Mouse (Mus musculus) kidney, embryonic 16.5 days (tissue): ENCODE data around the gene Avp. TPM values are rescaled to one million over a fixed set of nuclear protein-coding genes. Genes with fewer than 3 reads are reported as not detected.

ENCODE experiments used
- ATAC-seq: fragments of 200-750 bp; cut with Nextera tagmentation; 2 replicates; pipeline ENCODE4 v1.8.0; 2017; ENCODE audit warnings: moderate TSS enrichment; ENCODE audit not compliant: low FRiP score, low TSS enrichment
- H3K27ac ChIP-seq: fragments of 300-500 bp; sonication (generic); 2 replicates; pipeline ENCODE4 v1.5.1; 2014; ENCODE audit warnings: low read length
- H3K27me3 ChIP-seq: fragments of 300-500 bp; sonication (generic); 2 replicates; pipeline ENCODE4 v1.6.1; 2014; ENCODE audit warnings: low read length, control low read depth, mixed read lengths; ENCODE audit not compliant: insufficient read depth
- H3K36me3 ChIP-seq: fragments of 300-500 bp; sonication (generic); 2 replicates; pipeline ENCODE4 v1.6.1; 2014; ENCODE audit warnings: low read length, control low read depth, mixed read lengths; ENCODE audit not compliant: insufficient read depth
- H3K4me1 ChIP-seq: fragments of 300-500 bp; sonication (generic); 2 replicates; pipeline ENCODE4 v1.6.1; 2014; ENCODE audit warnings: low read length, control low read depth, mixed read lengths; ENCODE audit not compliant: insufficient read depth
- H3K4me2 ChIP-seq: fragments of 300-500 bp; sonication (generic); replicated peaks from 2 replicates; pipeline ENCODE4 v1.6.1; 2014; ENCODE audit warnings: low read depth, low read length
- H3K4me3 ChIP-seq: fragments of 300-500 bp; sonication (generic); 2 replicates; pipeline ENCODE4 v1.5.1; 2014; ENCODE audit warnings: mild to moderate bottlenecking, low read length
- H3K9ac ChIP-seq: fragments of 300-500 bp; sonication (generic); replicated peaks from 2 replicates; pipeline ENCODE4 v1.6.1; 2014; ENCODE audit warnings: low read length
- H3K9me3 ChIP-seq: fragments of 300-500 bp; sonication (generic); 2 replicates; pipeline ENCODE4 v1.6.1; 2016; ENCODE audit warnings: low read length, control low read depth
- WGBS: fragments of 180-500 bp; shearing (Covaris S2); extraction: QIAGEN DNeasy Blood & Tissue Kit; methylation state at CpG from one replicate; pipeline ENCODE4 v1.1.7; 2014; 5-methylcytosine and 5-hydroxymethylcytosine counted together
- polyA plus RNA-seq: library from polyadenylated mRNA; unstranded; fragments of >200 nt; fragmentation: Nextera tagmentation; extraction: Ambion mirVana; gene quantifications from 2 replicates; pipeline ENCODE4 v1.2.1, GENCODE M21; 2015

Gene Avp
- polyA plus RNA-seq, result not detected in 2 replicates

DNA sequence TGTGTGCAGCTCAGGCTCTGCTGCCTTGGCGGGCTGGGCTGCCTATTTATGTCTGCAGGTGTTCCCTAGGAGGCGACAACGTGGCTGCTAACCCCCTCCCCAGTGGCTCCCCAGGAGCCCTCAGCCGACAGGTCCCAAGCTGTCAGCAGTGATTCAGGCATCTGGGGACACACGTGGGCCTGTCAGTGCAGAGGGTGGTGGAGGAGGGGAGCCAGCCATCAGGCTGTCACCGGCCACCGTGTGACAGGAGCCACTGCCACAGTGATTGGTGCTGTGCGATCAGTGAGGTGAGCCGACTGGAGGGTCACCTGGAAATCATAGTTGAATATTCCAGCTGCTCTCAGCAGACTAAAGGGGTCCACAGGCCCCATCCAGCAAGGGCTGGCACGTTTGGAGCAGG, at the start of gene Avp:
Avp (minus strand) TSS at position 3 of the 400 bp plus-strand sequence.
- no peak within 1 kb of the TSS for H3K9ac ChIP-seq
- H3K36me3 ChIP-seq, result no peaks in the 10 kb centered on the region
- WGBS, result 37% methylated on average over 10 of the region's 10 CpGs
- H3K27ac ChIP-seq, result no peak within 1 kb of the TSS
- ATAC-seq, result no peak
- peaks cover 51% of the 10 kb centered on the region for H3K27me3 ChIP-seq
- no peak within 1 kb of the TSS for H3K4me3 ChIP-seq
- H3K9me3 ChIP-seq, result no peaks in the 10 kb centered on the region
- no peak within 1 kb of the TSS for H3K4me2 ChIP-seq
- H3K4me1 ChIP-seq, result peaks cover 11% of the 10 kb centered on the region

DNA sequence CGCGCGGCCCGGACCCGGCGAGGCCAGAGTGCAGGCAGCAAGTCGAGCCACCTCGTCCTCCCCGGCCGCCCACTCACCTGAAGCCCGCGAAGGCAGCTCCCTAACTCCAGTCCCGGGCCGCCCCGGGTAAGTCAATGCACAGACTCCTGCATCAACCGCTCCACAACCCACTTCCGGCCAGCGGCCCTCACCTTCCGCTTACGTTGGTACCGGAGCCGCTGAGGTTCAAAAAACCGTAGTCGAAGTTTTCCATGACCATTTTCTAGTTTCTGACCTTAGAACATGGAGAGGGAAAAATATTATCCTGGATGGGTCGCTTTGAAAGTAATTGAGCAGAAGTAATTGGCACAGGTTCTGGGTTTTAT, 47.5 kb upstream of the Avp start, which contains the start of the genes Fastkd5 and Ubox5:
Fastkd5 (minus strand) TSS at position 189 of the 365 bp plus-strand sequence.
Ubox5 (minus strand) TSS at position 200 of the 365 bp plus-strand sequence.
- ATAC-seq, result peak; percentile 85
- Histone ChIP-seq H3K27ac (peak within 1 kb of the TSS; percentile 48), H3K27me3 (peaks cover 7% of the 10 kb centered on the region; the same call in 1 of the 2 replicates), H3K4me1 (peaks cover 21% of the 10 kb centered on the region), H3K36me3 (peaks cover 15% of the 10 kb centered on the region), H3K4me3 (peak within 1 kb of the TSS; percentile 97), H3K9me3 (no peaks in the 10 kb centered on the region), H3K9ac (peak within 1 kb of the TSS; percentile 89), H3K4me2 (peak within 1 kb of the TSS; percentile 88)
- 0% methylated on average over 25 of the region's 25 CpGs for WGBS

DNA sequence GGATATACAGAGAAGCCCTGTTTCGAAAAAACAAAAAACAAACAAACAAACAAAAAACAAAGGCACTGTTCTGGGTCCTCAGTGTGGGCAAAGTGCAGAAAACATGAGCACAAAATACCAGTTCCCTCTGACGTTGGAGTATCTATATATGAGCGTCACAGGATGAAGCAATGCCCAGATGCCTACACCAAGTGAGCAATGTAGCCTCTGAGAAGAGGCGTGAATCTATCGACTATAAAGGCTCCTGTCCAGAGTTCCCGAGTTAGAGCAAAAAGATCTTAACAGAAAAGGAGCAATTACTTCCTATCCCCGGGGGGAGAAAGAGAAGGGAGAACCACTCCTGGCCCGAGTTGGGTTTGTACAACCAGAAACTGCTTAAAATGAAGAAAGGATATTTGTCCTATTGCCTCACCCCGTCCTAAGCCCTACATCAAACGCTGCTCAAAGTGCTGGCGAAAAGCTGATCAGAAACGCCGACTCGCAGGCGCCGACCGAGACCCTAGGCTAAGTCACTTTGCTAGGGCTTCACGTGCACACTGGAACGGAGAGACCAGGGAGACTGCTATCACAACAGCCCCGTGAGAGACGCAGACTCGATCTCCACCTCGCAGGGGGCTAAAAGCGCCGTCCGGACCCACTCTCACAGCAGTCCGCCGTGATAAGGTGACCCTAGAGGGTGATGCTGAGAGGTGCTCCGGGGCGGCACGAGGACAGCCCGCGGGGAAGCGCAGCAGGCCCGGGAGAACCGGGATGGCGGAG, 46.9 kb upstream of the Avp start:
- peak overlapping the region; percentile 88 for H3K4me2 ChIP-seq
- WGBS, result 2% methylated on average over 37 of the region's 37 CpGs
- peak overlapping the region; percentile 48 for H3K27ac ChIP-seq
- peak overlapping the region; percentile 97 for H3K4me3 ChIP-seq
- H3K36me3 ChIP-seq, result peaks cover 15% of the 10 kb centered on the region
- peak; percentile 55 for ATAC-seq
- peaks cover 7% of the 10 kb centered on the region; the same call in 1 of the 2 replicates for H3K27me3 ChIP-seq
- no peaks in the 10 kb centered on the region for H3K9me3 ChIP-seq
- H3K4me1 ChIP-seq, result peaks cover 16% of the 10 kb centered on the region
- H3K9ac ChIP-seq, result peak overlapping the region; percentile 89

DNA sequence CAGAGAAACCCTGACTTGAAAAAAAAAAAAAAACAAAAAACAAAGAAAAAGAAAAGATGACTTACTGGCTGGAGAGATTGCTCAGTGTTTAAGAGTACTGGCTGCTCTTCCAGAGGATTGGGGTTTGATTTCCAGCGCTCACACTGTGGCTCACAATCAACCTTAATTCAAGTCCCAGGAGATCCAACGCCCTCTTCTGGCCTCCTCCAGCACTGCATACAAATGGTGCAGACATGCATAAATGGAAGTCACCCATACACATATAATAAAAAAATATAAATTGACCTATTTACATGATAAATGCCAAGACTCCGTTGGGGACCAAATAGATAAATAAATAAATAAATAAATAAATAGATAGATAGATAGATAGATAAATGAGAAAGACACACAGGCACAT, 46.1 kb upstream of the Avp start:
- Histone ChIP-seq H3K36me3 (peaks cover 17% of the 10 kb centered on the region), H3K4me1 (peaks cover 11% of the 10 kb centered on the region), H3K4me2 (peak overlapping the region; percentile 88), H3K27me3 (no peaks in the 10 kb centered on the region), H3K4me3 (no peak overlapping the region; the same call in 1 of the 2 replicates), H3K9me3 (no peaks in the 10 kb centered on the region), H3K27ac (no peak overlapping the region), H3K9ac (no peak overlapping the region)
- 64% methylated on average over 3 of the region's 3 CpGs for WGBS
- ATAC-seq, result no peak

GRCm38 (mm10) chr2:130618972-130619371, 36.6 kb upstream of the Avp start:
- Histone ChIP-seq H3K4me1 (no peaks in the 10 kb centered on the region), H3K36me3 (peaks cover 34% of the 10 kb centered on the region), H3K27me3 (no peaks in the 10 kb centered on the region), H3K9me3 (no peaks in the 10 kb centered on the region), H3K9ac (no peak overlapping the region), H3K4me2 (no peak overlapping the region), H3K4me3 (no peak overlapping the region), H3K27ac (no peak overlapping the region)
- WGBS, result 91% methylated on average over 7 of the region's 7 CpGs
- ATAC-seq, result no peak

GRCm38 (mm10) chr2:130613091-130613490, 30.7 kb upstream of the Avp start:
- no peaks in the 10 kb centered on the region for H3K27me3 ChIP-seq
- peaks cover 26% of the 10 kb centered on the region for H3K36me3 ChIP-seq
- no peaks in the 10 kb centered on the region for H3K4me1 ChIP-seq
- ATAC-seq, result no peak
- no peaks in the 10 kb centered on the region for H3K9me3 ChIP-seq
- no peak overlapping the region for H3K4me2 ChIP-seq
- no peak overlapping the region for H3K9ac ChIP-seq
- 71% methylated on average over 3 of the region's 3 CpGs for WGBS
- no peak overlapping the region for H3K27ac ChIP-seq
- H3K4me3 ChIP-seq, result no peak overlapping the region

DNA sequence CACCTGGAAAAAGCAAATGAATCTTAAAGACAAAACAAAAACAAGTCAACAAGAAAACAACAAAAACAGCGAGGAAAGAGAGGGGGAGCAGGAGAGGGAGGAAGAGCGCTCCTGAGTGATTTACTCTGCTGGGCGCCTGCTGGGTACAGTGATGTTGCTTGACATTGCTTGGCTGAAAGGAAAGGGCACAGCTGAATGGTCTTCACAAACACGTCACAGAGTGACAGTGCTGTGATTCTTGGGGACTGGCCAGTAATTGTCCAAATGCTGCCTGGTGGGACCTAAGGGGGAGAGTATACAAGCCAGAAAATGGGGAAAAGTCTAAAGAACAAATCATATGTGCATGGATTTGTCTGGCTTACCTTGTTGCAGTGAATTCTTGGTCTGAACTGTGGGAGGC, 19.8 kb upstream of the Avp start:
- no peak overlapping the region for H3K4me2 ChIP-seq
- no peaks in the 10 kb centered on the region for H3K27me3 ChIP-seq
- H3K9me3 ChIP-seq, result no peaks in the 10 kb centered on the region
- 67% methylated on average over 4 of the region's 4 CpGs for WGBS
- H3K4me1 ChIP-seq, result no peaks in the 10 kb centered on the region
- H3K9ac ChIP-seq, result no peak overlapping the region
- ATAC-seq, result no peak
- H3K36me3 ChIP-seq, result peaks cover 33% of the 10 kb centered on the region
- no peak overlapping the region for H3K4me3 ChIP-seq
- H3K27ac ChIP-seq, result no peak overlapping the region

DNA sequence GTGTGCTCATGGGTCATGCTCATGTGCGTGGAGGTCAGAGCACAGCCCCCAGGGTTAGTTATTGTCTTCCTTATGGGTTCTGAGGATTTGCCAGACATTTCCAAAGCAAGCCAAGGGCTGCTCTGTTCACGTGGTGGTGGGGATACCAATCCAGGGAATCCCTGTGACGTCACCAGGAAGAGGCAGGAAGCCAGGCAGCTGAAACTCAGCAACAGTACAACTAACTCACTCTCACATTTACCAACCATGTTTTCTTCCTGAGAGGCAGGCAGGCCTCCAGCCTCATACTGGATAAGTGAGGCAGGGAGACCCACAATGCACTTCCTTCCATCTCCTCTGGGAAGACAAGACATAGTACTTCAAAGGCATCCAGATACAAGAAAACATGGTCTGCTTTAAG, 16.0 kb upstream of the Avp start:
- H3K4me1 ChIP-seq, result no peaks in the 10 kb centered on the region
- no peak for ATAC-seq
- no peak overlapping the region for H3K4me3 ChIP-seq
- H3K9me3 ChIP-seq, result no peaks in the 10 kb centered on the region
- no peak overlapping the region for H3K4me2 ChIP-seq
- H3K27me3 ChIP-seq, result no peaks in the 10 kb centered on the region
- WGBS, result 64% methylated on average over 3 of the region's 3 CpGs
- H3K9ac ChIP-seq, result no peak overlapping the region
- no peak overlapping the region for H3K27ac ChIP-seq
- peaks cover 42% of the 10 kb centered on the region for H3K36me3 ChIP-seq

- H3K4me2 ChIP-seq, result no peak overlapping the region
- peaks cover 34% of the 10 kb centered on the region; the same call in 1 of the 2 replicates for H3K36me3 ChIP-seq
- peak; percentile 27; the same call in 1 of the 2 replicates for ATAC-seq
- WGBS, result 19% methylated on average over 1 of the region's 1 CpGs
- H3K27me3 ChIP-seq, result no peaks in the 10 kb centered on the region
- H3K27ac ChIP-seq, result no peak overlapping the region
- H3K4me3 ChIP-seq, result no peak overlapping the region
- H3K4me1 ChIP-seq, result no peaks in the 10 kb centered on the region
- H3K9ac ChIP-seq, result no peak overlapping the region
- no peaks in the 10 kb centered on the region for H3K9me3 ChIP-seq
Measured at GRCm38 (mm10) chr2:130597601-130598010, 15.3 kb upstream of the Avp start.

DNA sequence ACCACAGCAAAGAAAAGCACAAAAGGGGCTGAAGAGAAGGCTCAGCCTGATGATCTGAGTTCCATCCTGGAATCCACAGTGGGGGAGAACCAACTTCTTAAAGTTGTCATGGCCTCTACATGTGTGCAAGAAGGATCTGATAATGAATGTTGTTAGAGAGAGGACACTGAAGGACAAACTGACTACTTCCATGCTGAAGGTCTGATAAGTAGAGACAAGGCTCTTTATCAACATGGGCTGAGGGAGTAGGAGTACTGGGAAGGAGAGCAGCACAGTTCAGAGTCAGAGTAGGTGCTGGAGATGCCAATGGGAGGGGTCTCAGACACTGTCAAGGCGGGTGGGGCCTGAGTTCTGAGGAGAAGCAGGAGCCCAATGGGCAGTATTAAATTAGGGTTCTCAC, 13.2 kb upstream of the Avp start:
- 93% methylated on average over 1 of the region's 1 CpGs for WGBS
- no peaks in the 10 kb centered on the region for H3K9me3 ChIP-seq
- H3K4me1 ChIP-seq, result no peaks in the 10 kb centered on the region
- H3K36me3 ChIP-seq, result peaks cover 43% of the 10 kb centered on the region
- no peak overlapping the region for H3K4me2 ChIP-seq
- no peak overlapping the region for H3K27ac ChIP-seq
- no peaks in the 10 kb centered on the region for H3K27me3 ChIP-seq
- ATAC-seq, result no peak
- H3K9ac ChIP-seq, result no peak overlapping the region
- H3K4me3 ChIP-seq, result no peak overlapping the region
